Mouse (Mus musculus) myocyte (in vitro differentiated cells): ENCODE measurements around the gene Olfr1181. TPM values are rescaled to one million over a fixed set of nuclear protein-coding genes. Genes with fewer than 3 reads are reported as not detected.
"Not testable (repeated sequence)": the region's sequence is repeated elsewhere in the genome, so short reads cannot be mapped to it uniquely, and the experiment has no call there.

Experiments
- H3K27me3 ChIP-seq: one replicate; pipeline ENCODE4 v1.6.1; 2011; ENCODE audit not compliant: control insufficient read depth, insufficient read depth, insufficient read length
- H3K36me3 ChIP-seq: one replicate; pipeline ENCODE4 v1.6.1; 2011; ENCODE audit not compliant: control insufficient read depth, insufficient read depth
- H3K4me2 ChIP-seq: one replicate; pipeline ENCODE4 v1.6.1; 2011; ENCODE audit warnings: low read depth, control low read depth
- H3K4me3 ChIP-seq: one replicate; pipeline ENCODE4 v1.5.1; 2011; ENCODE audit warnings: mild to moderate bottlenecking, control low read depth, moderate library complexity
- H3K79me2 ChIP-seq: one replicate; pipeline ENCODE4 v1.6.1; 2011; ENCODE audit not compliant: control insufficient read depth, insufficient read depth
- H3ac ChIP-seq: one replicate; pipeline ENCODE4 v1.6.1; 2011; ENCODE audit not compliant: control insufficient read depth, insufficient read length
- CEBPB ChIP-seq: IDR thresholded peaks from 2 replicates; pipeline ENCODE4 v1.6.1; 2011; ENCODE audit warnings: mild to moderate bottlenecking, moderate library complexity; ENCODE audit not compliant: poor library complexity, insufficient read depth, severe bottlenecking
- E2F4 ChIP-seq: IDR thresholded peaks from one replicate; pipeline ENCODE4 v1.6.1; 2011; ENCODE audit warnings: mild to moderate bottlenecking, control low read depth, moderate library complexity; ENCODE audit not compliant: insufficient read depth
- MAX ChIP-seq: IDR thresholded peaks from one replicate; pipeline ENCODE4 v1.6.1; 2011; ENCODE audit warnings: low read depth, mild to moderate bottlenecking, control low read depth
- MYOD1 ChIP-seq, 3 experiments: IDR thresholded peaks; one replicate each; pipeline ENCODE4 v1.6.1; 2011; ENCODE audit warnings: control low read depth in 2 of 3, low read depth in 2 of 3, mild to moderate bottlenecking in 2 of 3, moderate library complexity in 1 of 3; ENCODE audit not compliant: insufficient read length in 2 of 3, control insufficient read depth in 1 of 3
- MYOG ChIP-seq, 3 experiments: IDR thresholded peaks; one replicate each; pipeline ENCODE4 v1.6.1; 2011; ENCODE audit warnings: control low read depth in 2 of 3, low read depth in 2 of 3, mild to moderate bottlenecking in 2 of 3; ENCODE audit not compliant: insufficient read length in 2 of 3, control insufficient read depth in 1 of 3, insufficient read depth in 1 of 3
- POLR2A ChIP-seq: IDR thresholded peaks from one replicate; pipeline ENCODE4 v1.6.1; 2011; ENCODE audit warnings: low read depth, mild to moderate bottlenecking, control low read depth, moderate library complexity; ENCODE audit not compliant: insufficient read length
- POLR2AphosphoS2 ChIP-seq: IDR thresholded peaks from one replicate; pipeline ENCODE4 v1.6.1; 2011; ENCODE audit warnings: low read depth, control low read depth; ENCODE audit not compliant: insufficient read length
- REST ChIP-seq: IDR thresholded peaks from one replicate; pipeline ENCODE4 v1.6.1; 2011; ENCODE audit warnings: mild to moderate bottlenecking, control low read depth, moderate library complexity; ENCODE audit not compliant: insufficient read depth, insufficient read length
- SRF ChIP-seq: IDR thresholded peaks from one replicate; pipeline ENCODE4 v1.6.1; 2011; ENCODE audit warnings: low read depth; ENCODE audit not compliant: control insufficient read depth, insufficient read length
- TCF12 ChIP-seq: IDR thresholded peaks from one replicate; pipeline ENCODE4 v1.6.1; 2011; ENCODE audit warnings: mild to moderate bottlenecking, control low read depth; ENCODE audit not compliant: poor library complexity, insufficient read depth, severe bottlenecking
- TCF3 ChIP-seq: IDR thresholded peaks from one replicate; pipeline ENCODE4 v1.6.1; 2011; ENCODE audit warnings: low read depth, control low read depth; ENCODE audit not compliant: insufficient read length
- USF1 ChIP-seq: IDR thresholded peaks from one replicate; pipeline ENCODE4 v1.6.1; 2011; ENCODE audit warnings: low read depth, mild to moderate bottlenecking, control low read depth, moderate library complexity
- polyA plus RNA-seq: library from polyadenylated mRNA; unstranded; fragments of >200 nt; fragmentation: generic; extraction: Trizol; gene quantifications from one replicate; pipeline ENCODE4 v1.2.1, GENCODE M21; 2012; ENCODE audit warnings: missing spikeins

Olfr1181 gene
- polyA plus RNA-seq = not detected

DNA sequence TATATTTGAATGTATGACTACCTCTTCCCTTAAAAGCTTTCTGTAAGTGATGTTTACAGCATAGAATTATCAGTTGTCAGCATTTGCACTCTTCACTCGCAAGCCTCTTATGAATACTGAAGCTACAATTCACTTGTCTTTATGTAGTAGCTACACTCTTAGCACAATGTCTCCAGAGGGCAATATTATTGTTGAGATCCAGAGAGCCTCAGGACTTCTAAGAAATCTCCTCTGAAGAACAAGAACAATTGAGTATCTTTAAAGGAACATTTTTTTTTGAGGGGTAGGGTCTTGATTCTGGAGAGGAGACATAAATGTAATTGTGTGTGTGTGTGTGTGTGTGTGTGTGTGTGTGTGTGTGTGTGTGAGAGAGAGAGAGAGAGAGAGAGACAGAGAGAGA, at the start of gene Olfr1181:
Olfr1181 (minus strand) TSS at position 101 of the 400 bp plus-strand sequence.
- TF ChIP-seq POLR2AphosphoS2 (no peak), MYOD1 (IDR thresholded peaks at IDR 0.05; ENCODE audit: control insufficient read depth in 1 of 3, insufficient read length in 2 of 3, low read depth in 2 of 3) (no peak), TCF3 (no peak), CEBPB (no peak), E2F4 (no peak), TCF12 (no peak), POLR2A (no peak), SRF (no peak), MAX (no peak), REST (no peak), MYOG (IDR thresholded peaks at IDR 0.05; ENCODE audit: control insufficient read depth in 1 of 3, insufficient read depth in 1 of 3, insufficient read length in 2 of 3, low read depth in 2 of 3) (no peak), USF1 (no peak)
- Histone ChIP-seq H3K27me3 (no peaks in the 10 kb centered on the region), H3ac (no peak within 1 kb of the TSS), H3K4me2 (no peak within 1 kb of the TSS), H3K36me3 (no peaks in the 10 kb centered on the region), H3K4me3 (no peak within 1 kb of the TSS), H3K79me2 (no peaks in the 10 kb centered on the region)

DNA sequence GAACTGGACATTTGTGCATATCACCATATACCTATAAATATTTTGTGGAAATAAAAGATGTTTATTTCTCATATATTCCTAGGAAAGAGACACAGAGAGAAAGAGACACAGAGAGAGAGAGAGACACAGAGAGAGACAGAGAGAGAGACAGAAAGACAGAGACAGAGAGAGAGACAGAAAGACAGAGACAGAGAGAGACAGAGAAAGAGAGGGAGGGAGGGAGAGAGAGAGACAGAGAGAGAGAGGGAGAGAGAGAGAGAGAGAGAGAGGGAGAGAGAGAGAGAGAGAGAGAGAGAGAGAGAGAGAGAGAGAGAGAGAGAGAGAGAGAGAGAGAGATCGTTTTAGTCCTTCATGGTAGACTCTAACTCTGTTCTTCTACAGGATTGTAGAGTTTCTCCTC, 28.6 kb upstream of the Olfr1181 start, which contains the start of gene Olfr1183:
Olfr1183 (plus strand) TSS at position 301 of the 400 bp plus-strand sequence.
- not testable (repeated sequence) for H3K79me2 ChIP-seq, H3ac ChIP-seq, H3K4me3 ChIP-seq, H3K36me3 ChIP-seq, H3K27me3 ChIP-seq, H3K4me2 ChIP-seq

DNA sequence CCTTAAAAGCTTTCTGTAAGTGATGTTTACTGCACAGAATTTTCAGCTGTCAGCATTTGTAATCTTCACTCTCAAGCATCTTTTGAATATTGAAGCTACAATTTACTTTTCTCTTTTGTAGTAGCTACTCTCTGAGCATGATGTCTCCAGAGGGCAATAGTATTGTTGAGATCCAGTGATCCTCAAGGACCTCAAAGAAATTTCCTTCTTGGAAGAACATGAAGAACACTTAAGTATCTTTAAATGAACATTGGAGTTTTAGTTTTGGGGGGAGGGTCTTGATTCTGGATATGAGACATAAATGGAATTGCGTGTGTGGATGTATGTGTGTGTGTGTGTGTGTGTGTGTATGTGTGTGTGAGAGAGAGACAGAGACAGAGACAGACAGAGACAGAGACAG, 23.1 kb upstream of the Olfr1181 start, which contains the start of gene Gm13757:
Gm13757 (minus strand) TSS at position 101 of the 400 bp plus-strand sequence.
- no peak within 1 kb of the TSS for H3K4me2 ChIP-seq
- no peak within 1 kb of the TSS for H3K4me3 ChIP-seq
- no peak for TF ChIP-seq MYOD1 (IDR thresholded peaks at IDR 0.05; ENCODE audit: control insufficient read depth in 1 of 3, insufficient read length in 2 of 3, low read depth in 2 of 3)
- no peak for TF ChIP-seq MAX
- no peak for TF ChIP-seq USF1
- TF ChIP-seq POLR2AphosphoS2 = no peak
- TF ChIP-seq TCF3 = no peak
- TF ChIP-seq REST = no peak
- TF ChIP-seq TCF12 = no peak
- no peak for TF ChIP-seq E2F4
- no peaks in the 10 kb centered on the region for H3K36me3 ChIP-seq
- no peak within 1 kb of the TSS for H3ac ChIP-seq
- no peaks in the 10 kb centered on the region for H3K27me3 ChIP-seq
- no peaks in the 10 kb centered on the region for H3K79me2 ChIP-seq

GRCm38 (mm10) chr2:88419051-88419450, 6.9 kb downstream of the Olfr1181 start, which contains the start of gene Olfr1180:
Gene Olfr1180 (minus strand): TSS chr2:88419151.
- no peaks in the 10 kb centered on the region for H3K79me2 ChIP-seq
- TF ChIP-seq MYOG (IDR thresholded peaks at IDR 0.05; ENCODE audit: control insufficient read depth in 1 of 3, insufficient read depth in 1 of 3, insufficient read length in 2 of 3, low read depth in 2 of 3) (no peak), MYOD1 (IDR thresholded peaks at IDR 0.05; ENCODE audit: control insufficient read depth in 1 of 3, insufficient read length in 2 of 3, low read depth in 2 of 3) (no peak), E2F4 (no peak), CEBPB (no peak)
- H3K36me3 ChIP-seq = no peaks in the 10 kb centered on the region
- H3K4me2 ChIP-seq = no peak within 1 kb of the TSS
- H3K27me3 ChIP-seq = no peaks in the 10 kb centered on the region
- H3K4me3 ChIP-seq = no peak within 1 kb of the TSS
- no peak within 1 kb of the TSS for H3ac ChIP-seq

DNA sequence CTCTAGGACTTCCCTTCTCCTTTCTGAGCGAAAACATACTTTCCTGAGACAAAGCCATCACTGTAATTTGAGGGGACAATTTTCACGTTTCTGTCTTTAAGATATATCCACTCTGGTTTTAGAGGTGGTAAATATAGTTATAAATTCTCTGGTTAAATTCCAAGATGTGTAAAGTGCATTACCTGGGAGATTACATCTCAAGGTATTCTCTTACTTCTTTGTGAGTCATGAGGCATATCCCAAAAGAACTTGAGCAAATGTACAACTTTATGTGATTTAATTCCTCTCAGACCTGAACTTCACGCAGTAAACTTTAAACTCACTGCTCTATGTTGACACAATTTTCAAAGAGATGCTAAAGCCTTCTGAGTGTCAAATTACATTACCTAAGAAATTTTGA, 19.6 kb downstream of the Olfr1181 start, which contains the start of gene Olfr1179:
Olfr1179 (minus strand) TSS at position 101 of the 400 bp plus-strand sequence.
- H3K79me2 ChIP-seq = no peaks in the 10 kb centered on the region
- no peak within 1 kb of the TSS for H3K4me3 ChIP-seq
- TF ChIP-seq TCF12 (no peak), REST (no peak), MAX (no peak), MYOG (IDR thresholded peaks at IDR 0.05; ENCODE audit: control insufficient read depth in 1 of 3, insufficient read depth in 1 of 3, insufficient read length in 2 of 3, low read depth in 2 of 3) (no peak), POLR2AphosphoS2 (no peak), MYOD1 (IDR thresholded peaks at IDR 0.05; ENCODE audit: control insufficient read depth in 1 of 3, insufficient read length in 2 of 3, low read depth in 2 of 3) (no peak), POLR2A (no peak), USF1 (no peak), CEBPB (no peak), SRF (no peak), TCF3 (no peak), E2F4 (no peak)
- no peak within 1 kb of the TSS for H3ac ChIP-seq
- no peaks in the 10 kb centered on the region for H3K27me3 ChIP-seq
- H3K4me2 ChIP-seq = no peak within 1 kb of the TSS
- H3K36me3 ChIP-seq = no peaks in the 10 kb centered on the region
